Mouse (Mus musculus) layer of hippocampus, adult 18-20 months (tissue): ENCODE measurements around the gene Prph2. TPM values are rescaled to one million over a fixed set of nuclear protein-coding genes. Genes with fewer than 3 reads are reported as not detected.

Experiments used
- DNase-seq, 2 experiments: peaks; one replicate each; pipeline ENCODE4 v3.0.0; 2022; ENCODE audit warnings: low spot score in 2 of 2
- total RNA-seq, 2 experiments: library from RNA; stranded (reverse); gene quantifications; 2 replicates each; pipeline ENCODE4 v1.2.3; 2021

Prph2 gene
- total RNA-seq, 2 experiments from 2014 or later: not detected

- no peak for DNase-seq
Observed at GRCm38 (mm10) chr17:46962153-46962552, 51.9 kb downstream of the Prph2 start.

GRCm38 (mm10) chr17:46963186-46963585 is 52.9 kb downstream of the Prph2 start:
- no peak for DNase-seq

- no peak for DNase-seq
Observed at GRCm38 (mm10) chr17:46966892-46967291, 56.6 kb downstream of the Prph2 start.

GRCm38 (mm10) chr17:46972603-46973002 is 62.3 kb downstream of the Prph2 start:
- no peak for DNase-seq

Other genes with a start within 250 kb of the Prph2 start
- 10 to 100 TPM; 17.2 to 19.7 TPM for gene Rrp36, start 236.1 kb upstream of the Prph2 start, total RNA-seq
- gene Mea1, start 231.7 kb upstream of the Prph2 start, total RNA-seq: 100 to 1,000 TPM in 1 of 2 experiments, 10 to 100 TPM in 1; 97.2 to 109 TPM
- 100 to 1,000 TPM; 172 to 177 TPM for gene Klhdc3, start 229.5 kb upstream of the Prph2 start, total RNA-seq
- gene Ppp2r5d, start 205.3 kb upstream of the Prph2 start, total RNA-seq: 10 to 100 TPM; 89.3 to 90.9 TPM
- gene Pex6, start 199.0 kb upstream of the Prph2 start, total RNA-seq: 10 to 100 TPM; 55.5 to 62.4 TPM
- gene Gnmt, start 181.3 kb upstream of the Prph2 start, total RNA-seq: 1 to 10 TPM in 1 of 2 experiments, not detected in 1; 1.1 TPM
- gene Cnpy3, start 158.2 kb upstream of the Prph2 start, total RNA-seq: 10 to 100 TPM; 66.6 to 71.8 TPM
- gene Ptcra, start 146.7 kb upstream of the Prph2 start, total RNA-seq: under 1 TPM in 1 of 2 experiments, not detected in 1; 0.25 TPM
- 1 to 10 TPM; 4.9 to 8.3 TPM for gene 2310039H08Rik, start 137.8 kb upstream of the Prph2 start, total RNA-seq
- 10 to 100 TPM; 49.0 to 55.9 TPM for gene Rpl7l1, start 127.8 kb upstream of the Prph2 start, total RNA-seq
- 10 to 100 TPM; 61.5 to 65.7 TPM for gene Bicral, start 52.0 kb upstream of the Prph2 start, total RNA-seq
- gene Tbcc, start 19.8 kb upstream of the Prph2 start, total RNA-seq: 10 to 100 TPM; 29.9 to 30.2 TPM
- 10 to 100 TPM; 61.3 to 62.2 TPM for gene Ubr2, start 100.1 kb downstream of the Prph2 start, total RNA-seq